Mouse (Mus musculus): Measurements from ENCODE around the gene Med12l. TPM values are rescaled to one million over a fixed set of nuclear protein-coding genes. Genes with fewer than 3 reads are reported as not detected.
"Not testable (repeated sequence)": the region's sequence is repeated elsewhere in the genome, so short reads cannot be mapped to it uniquely, and the experiment has no call there.

Gene Med12l
- total and polyA plus RNA-seq, 2 experiments: 1.4 TPM

- Histone ChIP-seq H3K9ac (ENCODE audit: low read depth, low read length) (no peak overlapping the region), H3K36me3 (ENCODE audit: control insufficient read depth, insufficient read depth, low read length) (no peaks in the 10 kb centered on the region), H3K4me1 (ENCODE audit: control insufficient read depth, insufficient read depth, low read length) (no peaks in the 10 kb centered on the region), H3K27me3 (ENCODE audit: control insufficient read depth, insufficient read depth, low read length) (no peaks in the 10 kb centered on the region), H3K79me2 (ENCODE audit: control insufficient read depth, insufficient read depth, low read length) (no peaks in the 10 kb centered on the region), H3K4me3 (ENCODE audit: insufficient read depth, low read depth, low read length) (no peak overlapping the region), H3K27ac (replicated peaks; ENCODE audit: insufficient read depth, low read depth, low read length) (no peak overlapping the region)
- peak; percentile 66 for TF ChIP-seq CTCF (IDR thresholded peaks at IDR 0.05; ENCODE audit: low read depth, low read length)
- no peak for TF ChIP-seq POLR2A (IDR thresholded peaks at IDR 0.05; ENCODE audit: extremely low read depth, insufficient read depth, low read length)
- peak; percentile 59 for DNase-seq (ENCODE audit: extremely low read depth, low read depth, low spot score)
- 5% methylated on average over 7 of the region's 7 CpGs for WGBS
Observed at GRCm38 (mm10) chr3:59059022-59059541, 53.5 kb downstream of the Med12l start.

GRCm38 (mm10) chr3:59060131-59060530 lies 54.5 kb downstream of the Med12l start:
- Histone ChIP-seq H3K79me2 (ENCODE audit: control insufficient read depth, insufficient read depth, low read length) (no peaks in the 10 kb centered on the region), H3K4me3 (ENCODE audit: insufficient read depth, low read depth, low read length) (no peak overlapping the region), H3K4me1 (ENCODE audit: control insufficient read depth, insufficient read depth, low read length) (no peaks in the 10 kb centered on the region), H3K27ac (replicated peaks; ENCODE audit: insufficient read depth, low read depth, low read length) (no peak overlapping the region), H3K36me3 (ENCODE audit: control insufficient read depth, insufficient read depth, low read length) (no peaks in the 10 kb centered on the region), H3K9ac (ENCODE audit: low read depth, low read length) (no peak overlapping the region), H3K27me3 (ENCODE audit: control insufficient read depth, insufficient read depth, low read length) (no peaks in the 10 kb centered on the region)
- TF ChIP-seq CTCF (IDR thresholded peaks at IDR 0.05; ENCODE audit: low read depth, low read length): no peak
- TF ChIP-seq POLR2A (IDR thresholded peaks at IDR 0.05; ENCODE audit: extremely low read depth, insufficient read depth, low read length): no peak
- 82% methylated on average over 7 of the region's 7 CpGs for WGBS
- no peak for DNase-seq (ENCODE audit: extremely low read depth, low read depth, low spot score)

GRCm38 (mm10) chr3:59062141-59062540 lies 56.5 kb downstream of the Med12l start:
- Histone ChIP-seq H3K4me1 (ENCODE audit: control insufficient read depth, insufficient read depth, low read length) (no peaks in the 10 kb centered on the region), H3K36me3 (ENCODE audit: control insufficient read depth, insufficient read depth, low read length) (no peaks in the 10 kb centered on the region), H3K4me3 (ENCODE audit: insufficient read depth, low read depth, low read length) (no peak overlapping the region), H3K27ac (replicated peaks; ENCODE audit: insufficient read depth, low read depth, low read length) (no peak overlapping the region), H3K27me3 (ENCODE audit: control insufficient read depth, insufficient read depth, low read length) (no peaks in the 10 kb centered on the region), H3K79me2 (ENCODE audit: control insufficient read depth, insufficient read depth, low read length) (no peaks in the 10 kb centered on the region), H3K9ac (ENCODE audit: low read depth, low read length) (no peak overlapping the region)
- no peak for DNase-seq (ENCODE audit: extremely low read depth, low read depth, low spot score)
- TF ChIP-seq POLR2A (IDR thresholded peaks at IDR 0.05; ENCODE audit: extremely low read depth, insufficient read depth, low read length): no peak
- no peak for TF ChIP-seq CTCF (IDR thresholded peaks at IDR 0.05; ENCODE audit: low read depth, low read length)
- 78% methylated on average over 5 of the region's 5 CpGs for WGBS

- Histone ChIP-seq H3K79me2 (ENCODE audit: control insufficient read depth, insufficient read depth, low read length) (no peaks in the 10 kb centered on the region), H3K4me1 (ENCODE audit: control insufficient read depth, insufficient read depth, low read length) (no peaks in the 10 kb centered on the region), H3K27me3 (ENCODE audit: control insufficient read depth, insufficient read depth, low read length) (no peaks in the 10 kb centered on the region), H3K36me3 (ENCODE audit: control insufficient read depth, insufficient read depth, low read length) (no peaks in the 10 kb centered on the region), H3K27ac (replicated peaks; ENCODE audit: insufficient read depth, low read depth, low read length) (no peak overlapping the region), H3K9ac (ENCODE audit: low read depth, low read length) (no peak overlapping the region), H3K4me3 (ENCODE audit: insufficient read depth, low read depth, low read length) (no peak overlapping the region)
- TF ChIP-seq CTCF (IDR thresholded peaks at IDR 0.05; ENCODE audit: low read depth, low read length) (no peak), POLR2A (IDR thresholded peaks at IDR 0.05; ENCODE audit: extremely low read depth, insufficient read depth, low read length) (no peak)
- 84% methylated on average over 4 of the region's 4 CpGs for WGBS
- DNase-seq (ENCODE audit: extremely low read depth, low read depth, low spot score): no peak
Observed at GRCm38 (mm10) chr3:59063431-59063830, 57.8 kb downstream of the Med12l start.

GRCm38 (mm10) chr3:59065937-59066336 lies 60.3 kb downstream of the Med12l start:
- no peaks in the 10 kb centered on the region for H3K27me3 ChIP-seq (ENCODE audit: control insufficient read depth, insufficient read depth, low read length)
- 88% methylated on average over 3 of the region's 3 CpGs for WGBS
- H3K79me2 ChIP-seq (ENCODE audit: control insufficient read depth, insufficient read depth, low read length): no peaks in the 10 kb centered on the region
- TF ChIP-seq CTCF (IDR thresholded peaks at IDR 0.05; ENCODE audit: low read depth, low read length) (no peak), POLR2A (IDR thresholded peaks at IDR 0.05; ENCODE audit: extremely low read depth, insufficient read depth, low read length) (no peak)
- H3K27ac ChIP-seq (replicated peaks; ENCODE audit: insufficient read depth, low read depth, low read length): no peak overlapping the region
- H3K9ac ChIP-seq (ENCODE audit: low read depth, low read length): no peak overlapping the region
- H3K36me3 ChIP-seq (ENCODE audit: control insufficient read depth, insufficient read depth, low read length): no peaks in the 10 kb centered on the region
- no peaks in the 10 kb centered on the region for H3K4me1 ChIP-seq (ENCODE audit: control insufficient read depth, insufficient read depth, low read length)
- DNase-seq (ENCODE audit: extremely low read depth, low read depth, low spot score): no peak
- no peak overlapping the region for H3K4me3 ChIP-seq (ENCODE audit: insufficient read depth, low read depth, low read length)

- Histone ChIP-seq H3K4me3 (ENCODE audit: insufficient read depth, low read depth, low read length) (no peak overlapping the region), H3K79me2 (ENCODE audit: control insufficient read depth, insufficient read depth, low read length) (no peaks in the 10 kb centered on the region), H3K36me3 (ENCODE audit: control insufficient read depth, insufficient read depth, low read length) (no peaks in the 10 kb centered on the region), H3K4me1 (ENCODE audit: control insufficient read depth, insufficient read depth, low read length) (no peaks in the 10 kb centered on the region), H3K9ac (ENCODE audit: low read depth, low read length) (no peak overlapping the region), H3K27me3 (ENCODE audit: control insufficient read depth, insufficient read depth, low read length) (no peaks in the 10 kb centered on the region), H3K27ac (replicated peaks; ENCODE audit: insufficient read depth, low read depth, low read length) (no peak overlapping the region)
- peak; percentile 15 for DNase-seq (ENCODE audit: extremely low read depth, low read depth, low spot score)
- TF ChIP-seq POLR2A (IDR thresholded peaks at IDR 0.05; ENCODE audit: extremely low read depth, insufficient read depth, low read length) (no peak), CTCF (IDR thresholded peaks at IDR 0.05; ENCODE audit: low read depth, low read length) (no peak)
- 77% methylated on average over 8 of the region's 8 CpGs for WGBS
Observed at GRCm38 (mm10) chr3:59066558-59067294, 61.1 kb downstream of the Med12l start.

- H3K27ac ChIP-seq (replicated peaks; ENCODE audit: insufficient read depth, low read depth, low read length); DNase-seq (ENCODE audit: extremely low read depth, low read depth, low spot score); H3K4me1 ChIP-seq (ENCODE audit: control insufficient read depth, insufficient read depth, low read length); H3K9ac ChIP-seq (ENCODE audit: low read depth, low read length); H3K36me3 ChIP-seq (ENCODE audit: control insufficient read depth, insufficient read depth, low read length); H3K79me2 ChIP-seq (ENCODE audit: control insufficient read depth, insufficient read depth, low read length); H3K27me3 ChIP-seq (ENCODE audit: control insufficient read depth, insufficient read depth, low read length); H3K4me3 ChIP-seq (ENCODE audit: insufficient read depth, low read depth, low read length): not testable (repeated sequence)
- 80% methylated on average over 1 of the region's 1 CpGs for WGBS
Observed at GRCm38 (mm10) chr3:59069071-59069470, 63.4 kb downstream of the Med12l start.

All from liver, adult 2 months (tissue).